Mouse (Mus musculus): ENCODE measurements at regions not wholly inside any gene's neighbourhood (a gene's known extent, or its start where the extent isn't known, plus 50 kb on each side); places are given as distances from the start of the nearest gene placed in this dataset.

- H3K27ac ChIP-seq = no peak overlapping the region
- H3K4me1 ChIP-seq (replicated peaks) = peaks cover 15% of the 10 kb centered on the region
- H3K4me2 ChIP-seq = peak overlapping the region; percentile 46
- ATAC-seq (ENCODE audit: low read depth) (peak; percentile 89), DNase-seq (peak; percentile 17)
- no peak overlapping the region for H3K9ac ChIP-seq
- H3K27me3 ChIP-seq = no peaks in the 10 kb centered on the region
- WGBS (ENCODE audit: insufficient replicate concordance) = 13% methylated on average over 6 of the region's 6 CpGs
- H3K4me3 ChIP-seq (replicated peaks) = no peak overlapping the region
- no peaks in the 10 kb centered on the region for H3K9me3 ChIP-seq (replicated peaks)
- no peaks in the 10 kb centered on the region for H3K36me3 ChIP-seq
Observed at GRCm38 (mm10) chr4:88969134-88969841, 89.3 kb upstream of the Ifne start.

- WGBS (ENCODE audit: insufficient replicate concordance) = 67% methylated on average over 3 of the region's 3 CpGs
- DNase-seq (no peak), ATAC-seq (ENCODE audit: low read depth) (no peak)
- H3K4me3 ChIP-seq (replicated peaks) = no peak overlapping the region
- no peaks in the 10 kb centered on the region for H3K36me3 ChIP-seq
- no peak overlapping the region for H3K27ac ChIP-seq
- no peak overlapping the region for H3K9ac ChIP-seq
- H3K4me2 ChIP-seq = no peak overlapping the region
- no peaks in the 10 kb centered on the region for H3K4me1 ChIP-seq (replicated peaks)
- no peaks in the 10 kb centered on the region for H3K27me3 ChIP-seq
- H3K9me3 ChIP-seq (replicated peaks) = no peaks in the 10 kb centered on the region
Observed at GRCm38 (mm10) chr4:88959621-88960020, 79.6 kb upstream of the Ifne start.

DNA sequence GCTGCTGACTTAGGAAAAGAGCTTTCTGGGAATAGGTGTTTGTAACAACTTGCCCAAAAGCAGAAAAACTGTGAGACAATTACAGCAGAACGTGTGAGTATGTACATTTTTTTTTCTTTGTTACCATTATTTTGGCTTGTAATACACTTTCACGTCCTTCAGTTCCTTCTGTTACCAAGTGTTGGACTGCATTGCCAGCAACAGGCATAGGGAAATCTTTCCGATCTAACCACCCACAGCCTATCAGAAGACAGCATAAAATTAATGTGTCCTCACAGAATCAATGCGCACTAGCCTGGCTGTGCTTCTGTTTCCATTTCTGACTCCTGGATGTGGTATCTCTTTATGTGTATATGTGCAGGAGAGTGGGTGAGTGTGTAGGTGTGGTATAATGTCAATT is 76.6 kb upstream of the Ifne start:
- DNase-seq (no peak), ATAC-seq (ENCODE audit: low read depth) (no peak)
- no peak overlapping the region for H3K9ac ChIP-seq
- H3K27ac ChIP-seq = no peak overlapping the region
- no peak overlapping the region for H3K4me2 ChIP-seq
- H3K27me3 ChIP-seq = no peaks in the 10 kb centered on the region
- no peaks in the 10 kb centered on the region for H3K4me1 ChIP-seq (replicated peaks)
- WGBS (ENCODE audit: insufficient replicate concordance) = 36% methylated on average over 4 of the region's 4 CpGs
- no peaks in the 10 kb centered on the region for H3K36me3 ChIP-seq
- H3K9me3 ChIP-seq (replicated peaks) = no peaks in the 10 kb centered on the region
- no peak overlapping the region for H3K4me3 ChIP-seq (replicated peaks)

GRCm38 (mm10) chr4:88956151-88956550 is 76.2 kb upstream of the Ifne start:
- H3K27me3 ChIP-seq = no peaks in the 10 kb centered on the region
- H3K4me1 ChIP-seq (replicated peaks) = no peaks in the 10 kb centered on the region
- no peak overlapping the region for H3K9ac ChIP-seq
- DNase-seq (no peak), ATAC-seq (ENCODE audit: low read depth) (no peak)
- H3K36me3 ChIP-seq = no peaks in the 10 kb centered on the region
- 15% methylated on average over 7 of the region's 7 CpGs for WGBS (ENCODE audit: insufficient replicate concordance)
- no peak overlapping the region for H3K4me3 ChIP-seq (replicated peaks)
- no peak overlapping the region for H3K4me2 ChIP-seq
- no peaks in the 10 kb centered on the region for H3K9me3 ChIP-seq (replicated peaks)
- H3K27ac ChIP-seq = no peak overlapping the region

GRCm38 (mm10) chr4:88955571-88955970 is 75.6 kb upstream of the Ifne start:
- ATAC-seq (ENCODE audit: low read depth) (no peak), DNase-seq (no peak)
- H3K27me3 ChIP-seq = no peaks in the 10 kb centered on the region

DNA sequence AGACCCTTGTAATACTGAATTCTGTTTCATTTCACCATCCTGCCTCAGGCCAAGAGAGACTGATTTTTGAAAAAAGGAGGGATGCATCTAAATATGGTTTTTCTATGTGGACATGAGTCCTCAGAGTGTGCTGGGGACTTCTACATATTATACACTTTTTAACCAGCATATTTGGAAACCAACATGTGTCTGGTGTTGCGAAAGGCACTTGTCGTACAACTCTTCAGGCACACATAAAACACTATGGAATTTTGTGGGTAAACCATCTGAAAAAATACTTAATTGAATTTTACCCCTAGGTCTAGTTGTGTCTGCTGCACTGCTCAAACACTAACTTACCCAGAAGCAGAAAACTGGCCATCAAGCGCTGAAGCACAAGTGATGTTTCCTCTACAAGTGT is 74.0 kb upstream of the Ifne start:
- no peak for DNase-seq
- Histone ChIP-seq H3K9ac (no peak overlapping the region), H3K36me3 (no peaks in the 10 kb centered on the region), H3K4me1 (replicated peaks) (no peaks in the 10 kb centered on the region), H3K4me3 (replicated peaks) (no peak overlapping the region), H3K27me3 (no peaks in the 10 kb centered on the region), H3K4me2 (no peak overlapping the region), H3K9me3 (replicated peaks) (no peaks in the 10 kb centered on the region), H3K27ac (no peak overlapping the region)
- 77% methylated on average over 3 of the region's 3 CpGs for WGBS (ENCODE audit: insufficient replicate concordance)
- ATAC-seq (ENCODE audit: low read depth) = no peak

More at GRCm38 (mm10) chr4:88955571-88955970, 75.6 kb upstream of the Ifne start:
- H3K27ac ChIP-seq = no peak overlapping the region
- no peak overlapping the region for H3K4me2 ChIP-seq
- no peaks in the 10 kb centered on the region for H3K36me3 ChIP-seq
- no peak overlapping the region for H3K4me3 ChIP-seq (replicated peaks)
- no peak overlapping the region for H3K9ac ChIP-seq
- H3K9me3 ChIP-seq (replicated peaks) = no peaks in the 10 kb centered on the region
- H3K4me1 ChIP-seq (replicated peaks) = no peaks in the 10 kb centered on the region
- WGBS (ENCODE audit: insufficient replicate concordance) = 68% methylated on average over 7 of the region's 7 CpGs

GRCm38 (mm10) chr4:88951034-88951336 is 71.0 kb upstream of the Ifne start:
- Histone ChIP-seq H3K9me3 (replicated peaks) (no peaks in the 10 kb centered on the region), H3K4me1 (replicated peaks) (no peaks in the 10 kb centered on the region), H3K4me2 (no peak overlapping the region), H3K27me3 (no peaks in the 10 kb centered on the region), H3K36me3 (no peaks in the 10 kb centered on the region), H3K27ac (no peak overlapping the region), H3K4me3 (replicated peaks) (no peak overlapping the region), H3K9ac (no peak overlapping the region)
- DNase-seq = no peak
- 55% methylated on average over 1 of the region's 1 CpGs for WGBS (ENCODE audit: insufficient replicate concordance)
- no peak for ATAC-seq (ENCODE audit: low read depth)

- DNase-seq (no peak), ATAC-seq (ENCODE audit: low read depth) (no peak)
- no peak overlapping the region for H3K9ac ChIP-seq
- no peaks in the 10 kb centered on the region for H3K9me3 ChIP-seq (replicated peaks)
- H3K27me3 ChIP-seq = no peaks in the 10 kb centered on the region
- 49% methylated on average over 12 of the region's 12 CpGs for WGBS (ENCODE audit: insufficient replicate concordance)
- H3K4me1 ChIP-seq (replicated peaks) = no peaks in the 10 kb centered on the region
- no peak overlapping the region for H3K4me3 ChIP-seq (replicated peaks)
- no peaks in the 10 kb centered on the region for H3K36me3 ChIP-seq
- H3K4me2 ChIP-seq = no peak overlapping the region
- H3K27ac ChIP-seq = no peak overlapping the region
Observed at GRCm38 (mm10) chr4:88950181-88951033, 70.4 kb upstream of the Ifne start.

DNA sequence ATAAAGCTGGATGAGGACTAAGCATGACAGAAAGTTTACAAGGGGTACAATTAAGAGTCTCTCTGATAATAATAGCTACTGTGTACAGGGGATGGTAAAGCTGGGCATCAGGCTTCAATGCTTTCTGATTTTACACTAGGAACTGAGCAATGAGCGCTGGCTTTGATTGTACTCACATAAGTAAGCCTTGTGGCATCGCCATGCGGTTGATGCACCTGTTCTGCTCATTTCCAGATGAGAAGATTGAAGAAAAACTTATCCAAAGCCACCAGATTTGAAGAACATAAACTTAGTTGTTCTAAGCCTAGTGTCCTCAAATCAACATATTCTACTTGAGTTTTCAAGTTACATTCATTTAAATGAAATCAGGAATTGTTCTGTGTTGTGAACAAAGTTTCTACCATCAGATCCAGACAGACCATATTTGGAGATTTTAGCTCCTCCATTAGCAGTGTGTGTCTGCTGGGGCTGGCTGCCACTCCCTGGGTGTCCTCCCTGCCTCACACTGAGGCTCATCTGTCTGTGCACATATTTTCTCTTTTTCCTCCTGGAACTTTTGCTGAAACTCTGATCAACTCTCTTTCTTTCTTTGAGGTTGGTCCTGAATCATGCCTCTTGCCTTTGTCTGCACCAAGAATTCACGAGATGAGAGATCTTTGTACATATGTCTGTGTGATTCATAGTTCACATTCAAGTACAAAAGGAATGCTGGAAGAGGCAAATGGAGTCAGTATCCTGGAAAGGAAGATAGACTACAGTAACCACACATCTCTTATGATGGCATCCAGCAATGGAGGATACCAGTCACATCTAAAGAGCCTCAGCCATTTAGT is 68.2 kb upstream of the Ifne start:
- 67% methylated on average over 4 of the region's 4 CpGs for WGBS (ENCODE audit: insufficient replicate concordance)

GRCm38 (mm10) chr4:88941955-88942354 is 62.0 kb upstream of the Ifne start:
- H3K4me2 ChIP-seq = no peak overlapping the region
- H3K9me3 ChIP-seq (replicated peaks) = no peaks in the 10 kb centered on the region
- H3K27me3 ChIP-seq = peaks cover 17% of the 10 kb centered on the region
- ATAC-seq (ENCODE audit: low read depth) (no peak), DNase-seq (no peak)
- H3K9ac ChIP-seq = no peak overlapping the region
- no peaks in the 10 kb centered on the region for H3K36me3 ChIP-seq
- 68% methylated on average over 4 of the region's 4 CpGs for WGBS (ENCODE audit: insufficient replicate concordance)
- H3K4me1 ChIP-seq (replicated peaks) = peaks cover 12% of the 10 kb centered on the region
- no peak overlapping the region for H3K4me3 ChIP-seq (replicated peaks)
- no peak overlapping the region for H3K27ac ChIP-seq

More for the DNA sequence above, 68.2 kb upstream of the Ifne start:
- ATAC-seq (ENCODE audit: low read depth) (no peak), DNase-seq (no peak)
- Histone ChIP-seq H3K27ac (no peak overlapping the region), H3K9ac (no peak overlapping the region), H3K4me1 (replicated peaks) (no peaks in the 10 kb centered on the region), H3K36me3 (no peaks in the 10 kb centered on the region), H3K9me3 (replicated peaks) (no peaks in the 10 kb centered on the region), H3K27me3 (no peaks in the 10 kb centered on the region), H3K4me2 (no peak overlapping the region), H3K4me3 (replicated peaks) (no peak overlapping the region)

DNA sequence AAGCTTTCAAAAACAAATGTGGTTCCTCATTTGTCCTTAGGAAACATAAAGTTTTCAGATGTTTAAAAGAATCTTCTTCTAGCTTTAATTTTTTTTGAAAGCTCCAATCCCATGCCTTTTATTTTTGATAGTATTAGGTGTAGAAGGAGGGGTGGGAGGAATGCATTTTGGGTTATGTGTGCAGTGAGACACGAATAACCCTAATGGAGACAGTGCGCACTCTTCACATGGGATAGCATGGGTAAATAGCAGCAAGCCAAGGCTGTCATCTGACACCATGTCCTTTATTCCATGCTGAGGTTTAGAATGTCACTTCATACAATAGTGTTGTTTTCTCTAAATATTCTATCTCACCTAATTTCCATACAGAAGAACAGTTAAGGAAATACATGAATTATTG is 60.7 kb upstream of the Ifne start:
- ATAC-seq (ENCODE audit: low read depth) (no peak), DNase-seq (no peak)
- 83% methylated on average over 2 of the region's 2 CpGs for WGBS (ENCODE audit: insufficient replicate concordance)
- Histone ChIP-seq H3K4me2 (no peak overlapping the region), H3K36me3 (no peaks in the 10 kb centered on the region), H3K4me1 (replicated peaks) (peaks cover 12% of the 10 kb centered on the region), H3K27ac (no peak overlapping the region), H3K27me3 (peaks cover 17% of the 10 kb centered on the region), H3K9ac (no peak overlapping the region), H3K9me3 (replicated peaks) (no peaks in the 10 kb centered on the region), H3K4me3 (replicated peaks) (no peak overlapping the region)

Data from liver, embryonic 13.5 days (tissue).